Mouse (Mus musculus): ENCODE data around the gene Slc8a2. TPM values are rescaled to one million over a fixed set of nuclear protein-coding genes. Genes with fewer than 3 reads are reported as not detected.

Gene Slc8a2
- total RNA-seq, 4 experiments from 2014 or later, result 237 to 262 (median 255) TPM

GRCm38 (mm10) chr7:16208781-16209665 lies 79.4 kb downstream of the Slc8a2 start:
- DNase-seq (ENCODE audit: low spot score in 2 of 2), result no peak

Other genes with a start within 250 kb of the Slc8a2 start
- gene Crx, start 249.9 kb upstream of the Slc8a2 start, total RNA-seq (2022), result not detected
- under 1 TPM in 1 of 4 experiments, not detected in 3; 0.23 TPM for gene Crxos, start 247.2 kb upstream of the Slc8a2 start, total RNA-seq (2022)
- 1,000 to 10,000 TPM; 1,057 to 1,355 (median 1,220) TPM for gene Selenow, start 207.4 kb upstream of the Slc8a2 start, total RNA-seq (2022)
- gene Nop53, start 183.8 kb upstream of the Slc8a2 start, total RNA-seq (2022), result 100 to 1,000 TPM; 103 to 147 (median 122) TPM
- gene Ehd2, start 162.3 kb upstream of the Slc8a2 start, total RNA-seq (2022), result 10 to 100 TPM in 1 of 4 experiments, 1 to 10 TPM in 3; 6.3 to 10.3 (median 8.7) TPM
- 10 to 100 TPM; 15.4 to 20.0 (median 17.2) TPM for gene Bicra, start 81.9 kb upstream of the Slc8a2 start, total RNA-seq (2022)
- gene Zfp541, start 68.0 kb upstream of the Slc8a2 start, total RNA-seq (2022), result under 1 TPM; 0.67 to 0.98 (median 0.84) TPM
- 100 to 1,000 TPM; 289 to 306 (median 297) TPM for gene Napa, start 31.4 kb upstream of the Slc8a2 start, total RNA-seq (2022)
- 10 to 100 TPM; 35.4 to 47.0 (median 41.5) TPM for gene Kptn, start 9.9 kb upstream of the Slc8a2 start, total RNA-seq (2022)
- 10 to 100 TPM; 36.4 to 42.8 (median 40.1) TPM for gene Meis3, start 45.3 kb downstream of the Slc8a2 start, total RNA-seq (2022)
- gene Dhx34, start 92.2 kb downstream of the Slc8a2 start, total RNA-seq (2022), result 10 to 100 TPM; 12.4 to 17.6 (median 13.5) TPM
- 1 to 10 TPM in 2 of 4 experiments, under 1 TPM in 2; 0.54 to 1.7 (median 1.1) TPM for gene C5ar2, start 114.3 kb downstream of the Slc8a2 start, total RNA-seq (2022)
- 1 to 10 TPM in 3 of 4 experiments, under 1 TPM in 1; 0.61 to 5.4 (median 3.0) TPM for gene C5ar1, start 129.7 kb downstream of the Slc8a2 start, total RNA-seq (2022)
- 10 to 100 TPM; 30.9 to 39.3 (median 33.1) TPM for gene Inafm1, start 143.8 kb downstream of the Slc8a2 start, total RNA-seq (2022)
- 10 to 100 TPM; 72.6 to 88.3 (median 86.3) TPM for gene Ccdc9, start 157.0 kb downstream of the Slc8a2 start, total RNA-seq (2022)
- 10 to 100 TPM in 3 of 4 experiments, 1 to 10 TPM in 1; 8.9 to 14.4 (median 10.9) TPM for gene Bbc3, start 178.6 kb downstream of the Slc8a2 start, total RNA-seq (2022)

Measured in layer of hippocampus, adult 8-10 months (tissue).